Mouse (Mus musculus) cerebellum, adult 9-10 months (tissue): ENCODE data around the gene Mid1.

Source experiments
- DNase-seq: peaks from one replicate; pipeline ENCODE4 v3.0.0; 2022

Mid1 gene

DNA sequence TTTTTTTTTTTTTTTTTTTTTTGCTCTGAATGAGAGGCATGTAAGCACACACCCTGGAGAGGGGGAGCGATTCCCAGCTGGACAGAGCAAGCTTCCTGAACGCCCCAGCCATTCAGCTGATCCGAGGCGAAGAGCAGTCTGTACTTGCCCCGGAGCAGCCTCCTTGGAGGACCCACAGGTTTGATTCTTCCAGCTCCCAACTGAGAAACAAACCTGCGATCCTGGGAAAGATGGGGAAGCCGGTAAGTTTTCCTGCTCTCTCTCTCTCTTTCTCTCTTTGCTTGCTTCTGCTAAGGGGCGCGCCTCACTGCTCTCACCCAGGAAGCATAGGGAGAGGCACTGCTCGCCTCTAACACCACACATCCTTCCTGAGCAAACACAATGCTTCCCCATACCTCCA is at the start of gene Mid1:
Mid1 (plus strand) TSS at position 69 of the 400 bp plus-strand sequence.
- no peak for DNase-seq

DNA sequence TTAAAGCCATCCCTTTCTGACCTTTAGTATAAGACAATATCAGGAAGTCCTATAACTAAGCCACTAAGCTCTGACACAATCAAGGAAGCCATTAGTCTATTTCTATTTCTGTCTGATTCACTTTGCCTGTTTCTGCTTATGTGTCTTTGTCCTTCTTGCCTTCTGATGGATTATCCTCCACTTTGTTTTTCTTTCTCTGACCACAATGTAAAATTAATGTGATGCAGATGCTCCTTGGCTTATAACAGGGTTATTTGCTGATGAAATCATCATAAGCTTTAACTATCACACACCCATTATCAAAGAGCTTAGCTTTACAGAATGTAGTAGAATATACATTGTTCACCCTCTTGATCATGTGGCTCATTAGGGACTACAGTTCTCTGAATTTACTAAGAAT is 11.9 kb upstream of the Mid1 start:
- no peak for DNase-seq

GRCm38 (mm10) chrX:169676313-169676712 is 8.7 kb upstream of the Mid1 start:
- DNase-seq: no peak

GRCm38 (mm10) chrX:169685731-169686130 is 732 bp downstream of the Mid1 start:
- DNase-seq: no peak

- no peak for DNase-seq
Observed at GRCm38 (mm10) chrX:169691217-169691616, 6.2 kb downstream of the Mid1 start.

- no peak for DNase-seq
Observed at GRCm38 (mm10) chrX:169691675-169692074, 6.7 kb downstream of the Mid1 start.

DNA sequence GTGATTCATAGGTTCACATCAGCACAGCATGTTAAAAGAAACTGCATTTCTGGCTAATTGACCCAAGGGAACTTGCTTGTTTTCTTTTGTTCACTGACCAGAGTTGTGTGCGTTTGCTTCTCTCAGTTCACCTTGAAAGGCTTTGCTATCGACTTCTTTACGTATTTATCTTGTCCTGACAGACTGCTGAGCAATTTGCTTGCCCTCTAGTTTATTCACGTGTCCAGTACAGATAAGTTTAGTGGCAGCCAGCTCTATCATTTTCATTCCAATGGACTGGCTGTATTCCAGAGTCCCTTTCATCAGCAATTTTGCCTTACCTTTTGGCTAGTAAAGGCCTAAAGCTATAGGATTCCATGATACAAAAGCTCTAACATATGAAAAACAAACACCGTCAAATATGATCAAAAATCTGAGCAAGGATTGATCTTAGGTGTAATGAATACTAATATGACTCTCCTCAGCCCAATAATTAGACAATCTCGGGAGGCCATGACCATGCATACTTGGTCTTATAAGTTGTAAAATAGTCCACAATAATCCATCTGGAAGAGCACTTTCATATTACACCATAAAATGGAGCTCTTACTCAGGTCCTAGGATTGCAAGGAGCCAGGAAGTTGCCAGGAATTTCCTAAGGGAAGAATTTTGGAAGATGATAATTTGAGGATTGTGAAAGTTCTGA is 7.4 kb downstream of the Mid1 start:
- no peak for DNase-seq

GRCm38 (mm10) chrX:169704016-169704602 is 19.1 kb downstream of the Mid1 start:
- no peak for DNase-seq

DNA sequence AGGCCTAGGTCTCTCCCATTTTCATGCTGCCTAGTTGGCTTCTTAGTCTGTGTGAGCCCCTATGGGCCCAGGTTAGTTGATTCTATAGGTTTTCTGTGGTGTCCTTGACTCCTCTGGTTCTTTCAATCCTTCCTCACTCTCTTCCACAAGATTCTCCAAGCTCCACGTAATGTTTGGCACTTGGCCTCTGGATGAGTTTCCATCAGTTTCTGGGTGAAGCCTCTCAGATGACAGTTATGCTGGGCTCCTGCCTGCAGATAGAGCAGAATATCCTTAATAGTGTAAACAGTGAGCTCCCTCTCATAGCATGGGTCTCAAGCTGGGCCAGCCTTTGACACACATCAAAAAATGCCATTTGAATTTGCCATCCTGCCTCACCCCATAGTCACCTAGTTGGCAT is 38.5 kb downstream of the Mid1 start:
- no peak for DNase-seq

DNA sequence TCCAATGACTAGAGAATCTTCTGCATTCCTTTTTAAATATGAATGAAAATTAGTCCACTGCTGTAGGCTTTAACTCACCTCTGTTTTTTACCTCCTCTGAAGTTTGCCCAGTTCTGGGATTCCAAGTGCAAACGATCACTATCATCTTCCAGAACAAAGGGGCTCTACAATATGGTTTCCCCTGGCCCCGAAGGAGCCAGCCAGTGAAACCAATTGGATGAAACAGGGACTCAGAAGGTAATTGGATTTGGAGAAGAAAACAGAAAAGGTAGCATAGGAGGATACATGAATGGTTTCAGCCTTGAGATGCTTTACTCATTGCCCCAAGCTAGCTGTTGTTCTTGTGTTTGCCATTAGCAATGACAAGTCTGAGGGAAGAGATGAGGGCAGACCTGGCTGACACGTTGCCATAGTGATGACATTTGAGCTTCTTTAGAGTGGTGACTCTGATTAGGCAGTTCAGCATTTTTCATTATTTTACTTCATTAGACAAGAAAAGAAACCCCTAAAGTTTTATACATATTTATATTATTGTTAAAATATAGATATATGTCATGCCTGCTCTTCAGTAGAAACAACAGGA is 50.5 kb downstream of the Mid1 start:
- DNase-seq: no peak

DNA sequence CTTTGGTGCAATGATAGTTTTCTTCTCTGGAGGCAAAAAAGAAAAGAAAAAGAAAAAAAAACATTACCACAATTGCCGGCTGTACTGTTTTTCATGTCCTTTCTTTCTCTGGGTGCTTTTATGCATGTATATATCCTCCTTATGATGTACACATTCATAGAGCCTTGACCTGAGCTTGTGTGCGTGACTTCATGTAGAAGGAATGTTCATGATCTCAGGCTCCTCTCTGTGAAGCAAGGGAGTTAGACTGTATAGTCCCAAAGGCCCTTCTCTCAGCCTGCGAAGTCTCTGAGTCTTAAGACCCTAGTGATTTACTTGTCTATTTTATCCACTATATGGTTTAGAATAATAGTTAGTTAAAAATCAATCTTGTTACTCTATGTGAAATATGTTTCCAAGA is 73.0 kb downstream of the Mid1 start:
- DNase-seq: no peak

GRCm38 (mm10) chrX:169779535-169779934 is 94.5 kb downstream of the Mid1 start, which contains the start of gene 4933400A11Rik:
Gene 4933400A11Rik, minus strand, starts transcription at chrX:169779635.
- DNase-seq: no peak

- no peak for DNase-seq
Observed at GRCm38 (mm10) chrX:169789702-169790101, 104.7 kb downstream of the Mid1 start.

- no peak for DNase-seq
Observed at GRCm38 (mm10) chrX:169792879-169793278, 107.9 kb downstream of the Mid1 start.

DNA sequence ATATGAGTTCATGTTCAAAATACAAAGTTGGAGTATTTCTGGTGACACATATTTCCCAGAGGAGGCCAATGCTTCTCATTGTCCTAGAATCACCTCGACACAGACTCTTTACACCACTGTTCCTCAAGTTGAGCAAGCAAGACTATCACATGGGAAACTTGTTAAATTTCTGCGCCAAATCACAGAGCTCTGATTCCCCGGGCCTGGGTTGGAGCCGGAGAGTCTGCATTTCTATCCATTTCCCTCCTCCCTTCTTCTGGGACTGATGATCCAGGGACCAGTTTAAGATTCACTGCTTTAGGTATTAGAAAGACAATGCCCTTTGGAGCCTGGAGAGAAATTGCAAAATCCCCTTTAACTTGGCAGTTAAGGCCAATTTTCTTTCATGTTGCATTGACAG is 109.4 kb downstream of the Mid1 start:
- DNase-seq: no peak

- no peak for DNase-seq
Observed at GRCm38 (mm10) chrX:169794831-169795311, 109.9 kb downstream of the Mid1 start.

DNA sequence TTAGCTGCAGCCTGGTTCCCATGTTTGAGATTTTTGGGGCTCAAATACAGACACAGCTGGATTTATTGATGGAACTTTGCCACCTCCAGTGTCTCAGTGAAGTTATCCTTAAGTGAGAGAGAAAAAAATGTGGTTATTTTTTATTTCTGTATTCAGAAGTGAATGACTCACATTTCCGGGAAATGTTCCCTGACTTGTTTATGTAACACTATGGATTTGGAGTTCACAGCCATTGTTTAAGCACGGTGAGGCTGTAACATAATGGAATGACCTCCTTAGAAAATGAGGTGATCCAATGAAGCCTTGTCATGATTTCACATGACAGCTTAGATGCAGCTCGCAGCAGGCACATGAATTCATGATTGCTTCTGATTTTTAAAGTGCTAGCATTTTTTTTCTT is 112.1 kb downstream of the Mid1 start:
- no peak for DNase-seq

- peak; percentile 63 for DNase-seq
Observed at GRCm38 (mm10) chrX:169798987-169799680, 114.1 kb downstream of the Mid1 start.

DNA sequence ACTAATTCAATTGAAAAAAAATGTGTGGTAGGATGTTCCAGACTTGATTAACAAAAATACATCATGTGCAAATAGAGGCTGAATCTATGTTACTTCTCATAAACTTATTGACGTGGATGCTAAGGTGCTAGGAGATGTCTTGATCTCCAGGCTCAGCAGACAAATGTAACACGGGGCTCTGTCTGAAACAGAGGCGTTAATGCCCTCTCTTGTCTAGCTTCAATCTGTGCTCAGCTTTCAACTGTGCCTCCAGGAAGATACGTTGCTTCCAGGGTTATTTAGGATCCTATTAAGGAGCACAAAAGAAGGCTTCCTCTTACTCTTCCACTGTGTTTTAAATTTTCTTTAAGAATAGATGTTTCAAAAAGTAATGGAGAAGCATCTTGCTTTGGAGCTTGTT is 115.2 kb downstream of the Mid1 start:
- no peak for DNase-seq

GRCm38 (mm10) chrX:169805791-169806190 is 120.8 kb downstream of the Mid1 start:
- DNase-seq: no peak

DNA sequence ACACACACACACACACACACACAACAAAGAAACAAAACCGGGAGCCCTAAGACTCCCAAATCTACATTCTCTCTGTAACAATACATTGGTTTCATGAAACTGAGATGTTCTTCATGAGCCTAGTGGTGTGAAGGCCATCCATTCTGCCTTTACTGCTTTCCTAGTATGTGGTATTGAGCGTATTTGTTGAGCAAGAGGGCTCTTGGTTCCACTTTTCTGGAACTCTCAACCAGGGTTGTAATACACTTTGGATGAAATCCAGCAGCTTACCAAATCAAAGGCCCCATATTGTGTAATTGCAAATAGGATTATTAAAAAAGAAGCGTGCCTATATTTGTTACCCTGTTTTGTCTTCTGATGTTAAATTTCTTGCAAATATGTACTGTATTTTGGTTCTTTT is 122.7 kb downstream of the Mid1 start:
- DNase-seq: no peak

DNA sequence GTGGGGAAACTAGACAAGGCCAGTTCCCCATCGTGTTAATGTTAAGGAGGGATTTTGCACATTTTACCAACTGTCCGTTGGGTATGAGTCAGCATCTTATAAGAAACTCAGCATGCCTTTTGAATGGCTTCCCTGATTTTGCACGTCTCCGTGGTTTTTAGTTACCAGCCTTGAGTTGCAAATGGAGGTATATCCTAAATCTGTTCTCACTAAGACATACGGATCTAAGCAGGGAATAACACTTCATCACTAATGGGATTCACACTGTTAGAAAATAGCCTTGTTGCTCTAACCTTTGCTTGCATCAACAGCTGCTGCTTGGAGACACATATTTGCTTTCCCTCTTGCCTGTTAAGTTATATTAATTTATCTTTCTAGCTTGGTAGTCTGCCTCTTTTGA is 126.3 kb downstream of the Mid1 start:
- DNase-seq: no peak

DNA sequence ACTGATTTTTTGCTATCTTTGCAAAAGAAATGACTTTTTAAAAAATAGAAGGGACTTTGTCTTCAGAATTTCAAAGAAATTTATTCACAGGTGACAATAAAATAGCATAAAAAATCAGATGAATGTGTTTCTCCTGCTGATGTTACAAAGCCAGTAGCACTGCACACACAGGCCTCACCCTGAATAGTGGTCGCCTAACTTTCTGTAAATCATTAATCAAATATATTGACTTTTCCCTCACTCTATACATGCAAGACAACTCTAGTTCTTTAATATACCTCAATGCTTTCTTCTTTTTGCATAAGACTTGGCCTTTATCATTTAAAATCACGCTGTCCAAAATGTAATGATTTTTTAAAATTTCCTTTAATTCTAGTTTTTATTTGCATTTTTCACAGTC is 126.8 kb downstream of the Mid1 start:
- no peak for DNase-seq

- DNase-seq: peak; percentile 22
Observed at GRCm38 (mm10) chrX:169813673-169814072, 128.7 kb downstream of the Mid1 start.
